Mouse (Mus musculus) T-helper 2 cell (primary cell): ENCODE results near the gene Olfr70.

Source experiments
- in situ Hi-C: fragments of 300-600 bp; cut with MboI, MseI; formaldehyde crosslinking; loops from one replicate; pipeline ENCODE4 v1.15.1; 2025; ENCODE audit warnings: high pct_unique_total_duplicates

Olfr70 gene

DNA sequence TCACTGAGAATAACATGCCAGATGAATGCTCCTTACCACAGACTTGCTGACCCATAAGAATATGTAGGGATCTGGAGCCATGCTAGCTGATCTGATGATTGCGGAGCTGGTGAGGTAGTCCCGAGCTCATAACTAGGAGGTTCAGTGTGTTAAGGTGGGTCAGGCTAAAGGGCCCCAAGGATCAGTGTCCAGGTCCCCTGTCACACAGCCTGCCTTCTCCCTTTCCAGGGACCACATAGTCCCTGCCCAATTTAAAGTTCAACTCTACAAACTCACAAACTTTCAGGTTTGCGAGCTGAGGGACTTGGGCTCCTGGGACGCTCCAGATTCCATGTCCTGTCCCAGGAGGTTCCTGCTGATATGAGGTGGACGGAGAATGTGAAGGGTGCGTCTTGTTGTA, at the start of gene Olfr70:
Olfr70 (minus strand) TSS at position 101 of the 400 bp plus-strand sequence.
- in situ Hi-C loops = no loop called here

GRCm38 (mm10) chr4:43745187-43745586, 44.6 kb upstream of the Olfr70 start:
- in situ Hi-C loops = no loop called here

- in situ Hi-C loops = no loop called here
These were observed 42.5 kb upstream of the Olfr70 start for GRCm38 (mm10) chr4:43743099-43743498.

DNA sequence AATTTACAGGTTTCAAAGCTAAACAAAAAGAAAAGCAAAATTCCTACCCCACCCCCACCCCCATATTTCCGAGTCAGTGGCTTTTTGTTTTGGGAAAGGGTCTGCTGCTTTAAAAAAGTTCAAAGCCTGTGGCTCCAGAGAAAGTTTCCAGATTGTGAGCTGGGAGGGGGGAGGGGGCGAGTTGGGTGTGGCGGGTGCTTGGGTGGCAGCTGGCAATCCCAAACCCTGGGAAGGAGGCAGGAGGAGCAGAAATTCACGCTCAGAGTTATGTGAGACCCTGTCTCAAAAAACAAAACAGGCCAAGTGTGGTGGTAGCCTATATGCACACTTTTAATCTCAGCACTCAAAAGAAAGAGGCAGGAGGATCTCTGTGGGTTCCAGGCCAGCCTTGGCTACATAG, 42.0 kb upstream of the Olfr70 start:
- in situ Hi-C loops = no loop called here

- in situ Hi-C loops = no loop called here
These were observed 40.9 kb upstream of the Olfr70 start for GRCm38 (mm10) chr4:43741526-43741925.

- in situ Hi-C loops = no loop called here
These were observed 38.5 kb upstream of the Olfr70 start for GRCm38 (mm10) chr4:43738989-43739674.

GRCm38 (mm10) chr4:43737144-43737543, 36.5 kb upstream of the Olfr70 start:
- in situ Hi-C loops = no loop called here

GRCm38 (mm10) chr4:43733186-43733585, 32.6 kb upstream of the Olfr70 start:
- in situ Hi-C loops = no loop called here

DNA sequence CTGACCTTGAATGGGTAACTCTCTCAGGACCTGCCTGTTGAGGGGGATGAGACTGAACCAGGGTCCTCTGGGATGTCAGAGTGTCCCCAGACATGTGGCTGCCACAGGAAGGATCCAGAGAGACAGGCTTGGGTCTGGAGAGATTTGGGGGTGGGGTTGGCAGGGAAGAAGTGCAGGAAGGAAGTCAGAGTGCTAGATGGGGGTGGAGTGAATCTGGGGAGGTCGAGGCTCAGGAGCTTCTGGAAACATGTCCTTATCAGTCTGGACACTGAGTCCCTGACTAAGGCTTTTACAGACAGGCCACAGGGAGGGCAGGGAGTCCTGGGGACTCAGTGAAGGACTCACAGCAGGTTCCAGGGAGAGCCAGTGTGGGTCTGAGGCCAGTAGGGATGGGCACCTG, 31.6 kb upstream of the Olfr70 start:
- in situ Hi-C loops = no loop called here

DNA sequence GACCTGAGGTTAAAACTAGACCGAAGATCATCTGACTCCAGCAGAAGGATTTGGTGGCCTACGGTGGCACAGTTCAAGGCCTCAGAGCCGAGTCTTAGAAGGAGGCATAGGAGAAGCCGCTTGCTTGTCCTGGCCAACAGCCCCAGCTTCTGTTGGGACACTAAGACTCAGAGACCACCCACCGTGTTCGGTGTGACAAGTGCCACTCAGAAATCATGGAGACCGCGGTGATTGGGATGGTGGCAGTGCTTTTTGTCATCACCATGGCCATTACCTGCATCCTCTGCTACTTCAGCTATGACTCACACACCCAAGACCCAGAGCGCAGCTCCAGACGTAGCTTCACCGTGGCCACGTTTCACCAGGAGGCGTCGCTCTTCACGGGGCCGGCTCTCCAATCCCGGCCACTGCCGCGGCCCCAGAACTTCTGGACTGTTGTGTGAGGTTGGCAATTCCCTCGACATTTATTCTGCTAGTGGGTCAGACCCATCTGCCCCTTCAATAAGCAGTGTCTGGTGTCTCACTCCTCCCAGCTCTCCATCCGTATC, 30.2 kb upstream of the Olfr70 start:
- in situ Hi-C loops = no loop called here

- in situ Hi-C loops = no loop called here
These were observed 29.4 kb upstream of the Olfr70 start, which contains the start of gene Spaar for GRCm38 (mm10) chr4:43729794-43730550. Gene Spaar, plus strand, starts transcription at chr4:43730034.

DNA sequence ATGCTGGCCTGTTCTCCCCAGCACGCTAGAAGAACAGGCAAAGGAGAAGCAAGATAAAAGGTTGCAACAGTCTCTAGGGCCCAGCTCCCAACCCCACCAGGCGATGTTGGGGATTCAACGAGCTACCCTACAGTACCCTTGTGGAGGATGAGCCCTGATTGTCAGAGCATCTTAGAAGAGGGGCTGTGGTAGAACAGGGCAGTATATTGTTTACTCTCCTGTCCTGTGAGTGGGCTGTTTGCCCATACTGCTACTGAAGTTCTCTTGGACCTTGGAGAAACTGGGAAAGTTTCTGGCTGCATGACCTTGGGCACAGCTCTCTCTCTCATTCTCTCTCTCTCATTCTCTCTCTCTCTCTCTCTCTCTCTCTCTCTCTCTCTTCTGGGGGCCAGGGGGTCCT, 28.5 kb upstream of the Olfr70 start:
- in situ Hi-C loops = no loop called here

DNA sequence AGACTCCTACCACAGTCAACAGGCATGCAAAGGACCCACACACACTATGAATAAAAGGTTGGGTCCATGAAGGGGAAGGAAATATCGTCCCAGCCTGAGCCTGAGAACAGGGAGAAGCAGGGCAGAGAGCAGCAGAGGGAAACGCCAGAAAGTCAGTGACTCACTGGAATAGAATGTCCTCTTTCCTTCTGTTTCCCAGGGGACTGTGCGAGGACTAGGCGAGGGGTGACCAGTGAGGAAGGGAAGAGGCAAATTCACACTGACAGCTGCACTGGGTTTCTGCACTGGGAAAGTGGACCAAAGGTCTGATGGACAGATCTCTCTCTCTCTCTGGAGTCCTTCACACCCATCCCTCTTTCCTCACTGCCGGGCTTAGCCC, 28.0 kb upstream of the Olfr70 start:
- in situ Hi-C loops = no loop called here

DNA sequence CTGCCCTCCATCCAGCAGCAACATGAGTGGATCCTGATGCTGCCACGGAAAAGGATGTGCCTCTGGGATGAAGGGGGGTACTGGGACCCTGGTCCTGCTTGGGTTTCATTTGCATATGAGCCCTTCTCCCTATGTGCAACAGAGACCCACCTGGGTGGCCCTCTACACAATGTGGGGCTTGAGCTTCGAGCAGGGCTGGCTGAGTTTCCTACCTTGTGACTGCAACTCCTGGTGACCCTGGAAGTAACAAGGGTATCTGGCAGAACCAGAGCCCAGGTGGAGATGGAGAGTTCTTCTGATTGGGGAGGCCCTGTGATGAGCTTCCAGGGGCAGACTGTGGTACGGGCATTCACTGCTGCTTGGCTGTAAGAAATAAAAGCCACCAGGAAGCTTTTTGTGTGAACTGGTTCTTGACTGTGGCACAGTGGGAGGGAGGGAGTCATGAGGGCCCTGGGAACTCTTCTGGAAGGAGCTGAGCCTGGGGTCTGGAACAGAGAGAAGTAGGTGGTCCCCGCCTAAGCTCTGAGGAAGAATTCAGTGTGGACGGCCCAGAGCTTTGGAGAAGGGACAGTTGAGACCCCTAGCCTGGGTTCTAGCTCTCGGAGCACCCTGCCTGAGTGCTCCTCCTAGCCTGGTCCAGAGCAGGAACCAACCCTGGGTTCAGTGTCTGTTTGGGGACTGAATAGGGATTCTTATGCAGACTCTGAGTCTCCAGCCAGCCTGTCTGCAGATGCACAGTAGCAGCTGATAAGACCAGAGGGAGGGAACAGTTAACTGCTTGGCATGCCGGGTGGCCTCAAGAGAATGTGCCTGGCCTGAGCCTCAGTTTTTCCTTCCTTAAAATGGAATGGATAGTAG, 27.3 kb upstream of the Olfr70 start:
- in situ Hi-C loops = no loop called here

DNA sequence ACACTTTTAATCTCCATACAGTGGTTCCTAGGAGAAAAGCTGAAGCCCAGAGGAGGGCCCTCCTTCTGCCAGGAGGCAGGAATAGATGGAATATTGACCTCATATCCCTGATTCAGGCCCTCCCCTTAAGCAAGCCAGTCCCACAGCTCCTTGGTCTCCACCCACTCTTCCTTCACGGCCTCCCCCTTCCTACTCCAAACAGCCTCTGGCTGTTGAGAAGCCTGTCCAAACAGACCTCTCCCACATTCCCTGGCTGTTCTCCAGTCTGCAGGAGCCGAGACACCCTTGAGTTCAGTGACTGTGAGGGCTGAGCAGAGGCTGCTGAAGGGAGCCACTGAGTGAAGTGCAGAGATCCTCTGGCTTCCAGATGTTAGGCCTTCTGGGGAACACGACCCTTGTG, 26.4 kb upstream of the Olfr70 start, which contains the start of gene Hrct1:
Hrct1 (plus strand) TSS at position 194 of the 400 bp plus-strand sequence.
- in situ Hi-C loops = no loop called here

- in situ Hi-C loops = no loop called here
These were observed 25.8 kb upstream of the Olfr70 start for GRCm38 (mm10) chr4:43726228-43726993.

DNA sequence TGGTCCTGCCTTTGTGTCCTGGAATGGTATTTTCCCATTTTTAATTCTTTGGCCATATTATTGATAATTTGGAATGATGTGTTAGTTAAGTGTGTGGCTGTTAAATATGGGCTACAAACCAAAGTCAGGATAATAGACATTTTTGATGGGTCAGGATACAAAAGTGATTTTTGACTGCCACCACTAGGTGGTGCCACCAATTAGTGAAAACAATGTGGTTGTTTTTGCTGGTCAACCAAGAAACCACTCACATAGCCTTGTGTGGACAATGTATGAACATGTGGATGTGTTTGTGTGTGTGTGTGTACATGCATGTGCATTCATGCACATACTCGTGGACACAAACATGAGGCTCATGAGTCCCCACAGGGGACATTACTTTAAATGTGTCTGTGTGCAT, 24.2 kb upstream of the Olfr70 start:
- in situ Hi-C loops = no loop called here

DNA sequence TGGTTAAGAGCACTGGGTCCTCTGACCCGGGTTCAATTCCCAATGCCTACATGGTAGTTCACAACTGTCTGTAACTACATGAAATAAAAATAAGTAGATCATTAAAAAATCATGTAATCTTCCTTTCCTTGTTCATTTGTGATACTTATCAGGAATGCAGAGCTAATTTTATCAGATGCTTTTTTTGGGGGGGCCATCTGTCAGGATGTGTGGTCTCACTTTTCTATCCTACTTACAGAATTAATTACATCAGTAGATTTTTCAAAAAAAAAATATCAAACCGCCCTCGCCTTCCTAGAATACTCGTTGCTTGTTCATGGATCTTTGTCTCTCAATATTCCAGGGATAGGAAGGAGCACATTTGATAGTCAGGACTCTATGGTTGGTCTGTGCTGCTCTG, 21.6 kb upstream of the Olfr70 start:
- in situ Hi-C loops = no loop called here

GRCm38 (mm10) chr4:43720491-43721228, 20.1 kb upstream of the Olfr70 start:
- in situ Hi-C loops = no loop called here

- in situ Hi-C loops = no loop called here
These were observed 13.1 kb upstream of the Olfr70 start for GRCm38 (mm10) chr4:43713652-43714219.
